Mouse (Mus musculus) neural tube, embryonic 14.5 days (tissue): ENCODE measurements around the gene Ect2. TPM values are rescaled to one million over a fixed set of nuclear protein-coding genes. Genes with fewer than 3 reads are reported as not detected.
A peak's percentile ranks its signal among the peaks of the same experiment; 100 is the strongest.

Experiments
- ATAC-seq: fragments of 200-750 bp; cut with Nextera tagmentation; 2 replicates; pipeline ENCODE4 v1.8.0; 2017; ENCODE audit warnings: low read depth, mild to moderate bottlenecking, moderate TSS enrichment, moderate library complexity
- H3K27ac ChIP-seq: fragments of 300-500 bp; sonication (generic); 2 replicates; pipeline ENCODE4 v1.5.1; 2014; ENCODE audit warnings: low read depth, mild to moderate bottlenecking, control low read depth, low read length, moderate library complexity, mixed read lengths
- H3K27me3 ChIP-seq: fragments of 300-500 bp; sonication (generic); 2 replicates; pipeline ENCODE4 v1.6.1; 2014; ENCODE audit warnings: low read length; ENCODE audit not compliant: control insufficient read depth, insufficient read depth
- H3K36me3 ChIP-seq: fragments of 300-500 bp; sonication (generic); 2 replicates; pipeline ENCODE4 v1.6.1; 2014; ENCODE audit warnings: low read length, mixed read lengths; ENCODE audit not compliant: control insufficient read depth, insufficient read depth
- H3K4me1 ChIP-seq: fragments of 300-500 bp; sonication (generic); 2 replicates; pipeline ENCODE4 v1.6.1; 2014; ENCODE audit warnings: low read length; ENCODE audit not compliant: control insufficient read depth, insufficient read depth
- H3K4me2 ChIP-seq: fragments of 300-500 bp; sonication (generic); 2 replicates; pipeline ENCODE4 v1.6.1; 2014; ENCODE audit warnings: mild to moderate bottlenecking, low read depth, low read length, control low read depth
- H3K4me3 ChIP-seq: fragments of 300-500 bp; sonication (generic); 2 replicates; pipeline ENCODE4 v1.5.1; 2014; ENCODE audit warnings: low read depth, low read length, control low read depth, mixed read lengths
- H3K9ac ChIP-seq: fragments of 300-500 bp; sonication (generic); replicated peaks from 2 replicates; pipeline ENCODE4 v1.6.1; 2014; ENCODE audit warnings: low read depth, mild to moderate bottlenecking, control low read depth, low read length, mixed read lengths
- H3K9me3 ChIP-seq: fragments of 300-500 bp; sonication (generic); 2 replicates; pipeline ENCODE4 v1.6.1; 2016; ENCODE audit warnings: low read length; ENCODE audit not compliant: control insufficient read depth
- WGBS: fragments of 180-500 bp; shearing (Covaris S2); extraction: QIAGEN DNeasy Blood & Tissue Kit; methylation state at CpG from one replicate; pipeline ENCODE4 v1.1.7; 2014; 5-methylcytosine and 5-hydroxymethylcytosine counted together
- polyA plus RNA-seq: library from polyadenylated mRNA; unstranded; fragments of >200 nt; fragmentation: Nextera tagmentation; extraction: Ambion mirVana; gene quantifications from 2 replicates; pipeline ENCODE4 v1.2.1, GENCODE M21; 2014

Ect2 gene
- polyA plus RNA-seq, 1 experiment from 2014 or later, result 5.1 TPM

DNA sequence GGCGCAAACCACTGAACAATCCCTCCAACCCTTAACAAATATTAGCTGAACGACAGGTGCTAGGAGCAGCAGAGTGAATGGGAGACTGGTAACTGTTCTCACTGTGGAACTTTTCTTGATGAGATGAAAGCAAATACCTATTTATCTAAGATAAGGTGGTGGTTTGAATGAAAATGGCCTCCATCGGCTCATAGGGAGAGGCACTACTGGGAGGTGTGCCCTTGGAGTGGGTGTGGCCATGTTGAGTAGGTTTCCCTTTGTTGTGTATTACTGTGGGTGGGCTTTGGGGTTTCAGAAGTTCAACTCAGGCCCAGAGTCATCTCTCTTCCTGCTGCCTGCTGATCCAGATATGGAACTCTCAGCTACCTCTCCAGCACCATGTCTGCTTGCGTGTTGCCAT is 37.2 kb upstream of the Ect2 start:
- WGBS, result 96% methylated on average over 4 of the region's 4 CpGs
- H3K27me3 ChIP-seq, result no peaks in the 10 kb centered on the region
- H3K4me1 ChIP-seq, result no peaks in the 10 kb centered on the region
- ATAC-seq, result no peak
- no peaks in the 10 kb centered on the region for H3K9me3 ChIP-seq
- H3K27ac ChIP-seq, result no peak overlapping the region
- H3K9ac ChIP-seq, result no peak overlapping the region
- no peak overlapping the region for H3K4me2 ChIP-seq
- no peaks in the 10 kb centered on the region for H3K36me3 ChIP-seq
- no peak overlapping the region for H3K4me3 ChIP-seq

- no peak overlapping the region for H3K9ac ChIP-seq
- no peaks in the 10 kb centered on the region for H3K4me1 ChIP-seq
- no peak overlapping the region for H3K4me3 ChIP-seq
- H3K27ac ChIP-seq, result no peak overlapping the region
- 66% methylated on average over 14 of the region's 14 CpGs for WGBS
- H3K4me2 ChIP-seq, result no peak overlapping the region
- no peak for ATAC-seq
- H3K9me3 ChIP-seq, result no peaks in the 10 kb centered on the region
- no peaks in the 10 kb centered on the region for H3K27me3 ChIP-seq
- H3K36me3 ChIP-seq, result no peaks in the 10 kb centered on the region
These were observed 35.9 kb upstream of the Ect2 start for GRCm38 (mm10) chr3:27189320-27190261.

DNA sequence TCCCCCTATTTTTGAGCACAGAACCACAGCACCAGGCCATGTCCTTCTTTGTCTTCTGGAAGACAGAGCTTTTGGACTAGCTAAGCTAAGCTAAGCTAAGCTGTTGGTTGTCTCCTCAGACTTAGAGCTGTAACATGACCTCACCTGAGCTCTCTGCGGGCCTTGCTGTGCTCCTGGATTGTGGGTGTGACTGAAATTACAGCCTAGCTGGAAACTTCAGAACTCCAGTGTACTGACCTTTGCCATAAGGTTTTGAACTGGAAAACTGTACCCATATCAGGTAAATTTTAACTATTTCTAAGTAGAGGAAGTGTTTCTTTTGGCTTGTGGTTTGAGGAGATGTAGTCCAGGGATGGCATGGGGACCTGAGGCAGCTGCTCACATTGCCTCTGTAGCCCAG is 34.7 kb upstream of the Ect2 start:
- no peaks in the 10 kb centered on the region for H3K27me3 ChIP-seq
- ATAC-seq, result no peak
- H3K36me3 ChIP-seq, result no peaks in the 10 kb centered on the region
- no peaks in the 10 kb centered on the region for H3K4me1 ChIP-seq
- H3K9me3 ChIP-seq, result no peaks in the 10 kb centered on the region
- WGBS, result 89% methylated on average over 1 of the region's 1 CpGs
- no peak overlapping the region for H3K27ac ChIP-seq
- no peak overlapping the region for H3K9ac ChIP-seq
- H3K4me2 ChIP-seq, result no peak overlapping the region
- H3K4me3 ChIP-seq, result no peak overlapping the region

GRCm38 (mm10) chr3:27183601-27184175 is 30.0 kb upstream of the Ect2 start:
- Histone ChIP-seq H3K4me2 (peak overlapping the region; percentile 94), H3K4me3 (peak overlapping the region; percentile 66), H3K9me3 (no peaks in the 10 kb centered on the region), H3K27me3 (no peaks in the 10 kb centered on the region), H3K4me1 (no peaks in the 10 kb centered on the region), H3K36me3 (no peaks in the 10 kb centered on the region), H3K27ac (no peak overlapping the region), H3K9ac (peak overlapping the region; percentile 63)
- ATAC-seq, result no peak
- 10% methylated on average over 19 of the region's 19 CpGs for WGBS

GRCm38 (mm10) chr3:27182733-27183600 is 29.3 kb upstream of the Ect2 start, which contains the start of gene Nceh1:
TSS of gene Nceh1 (plus strand) at chr3:27182965.
- H3K4me1 ChIP-seq, result no peaks in the 10 kb centered on the region
- ATAC-seq, result peak; percentile 100
- no peaks in the 10 kb centered on the region for H3K9me3 ChIP-seq
- under 1% methylated on average over 54 of the region's 54 CpGs for WGBS
- no peaks in the 10 kb centered on the region for H3K36me3 ChIP-seq
- no peak within 1 kb of the TSS for H3K27ac ChIP-seq
- H3K27me3 ChIP-seq, result no peaks in the 10 kb centered on the region
- H3K4me2 ChIP-seq, result peak within 1 kb of the TSS; percentile 94
- peak within 1 kb of the TSS; percentile 63 for H3K9ac ChIP-seq
- H3K4me3 ChIP-seq, result peak within 1 kb of the TSS; percentile 66

- no peak overlapping the region for H3K4me3 ChIP-seq
- no peaks in the 10 kb centered on the region for H3K9me3 ChIP-seq
- no peaks in the 10 kb centered on the region for H3K27me3 ChIP-seq
- H3K4me2 ChIP-seq, result no peak overlapping the region
- WGBS, result 86% methylated on average over 8 of the region's 8 CpGs
- no peak overlapping the region for H3K9ac ChIP-seq
- no peak for ATAC-seq
- H3K4me1 ChIP-seq, result no peaks in the 10 kb centered on the region
- H3K36me3 ChIP-seq, result no peaks in the 10 kb centered on the region
- no peak overlapping the region for H3K27ac ChIP-seq
These were observed 26.0 kb upstream of the Ect2 start for GRCm38 (mm10) chr3:27179711-27180110.

DNA sequence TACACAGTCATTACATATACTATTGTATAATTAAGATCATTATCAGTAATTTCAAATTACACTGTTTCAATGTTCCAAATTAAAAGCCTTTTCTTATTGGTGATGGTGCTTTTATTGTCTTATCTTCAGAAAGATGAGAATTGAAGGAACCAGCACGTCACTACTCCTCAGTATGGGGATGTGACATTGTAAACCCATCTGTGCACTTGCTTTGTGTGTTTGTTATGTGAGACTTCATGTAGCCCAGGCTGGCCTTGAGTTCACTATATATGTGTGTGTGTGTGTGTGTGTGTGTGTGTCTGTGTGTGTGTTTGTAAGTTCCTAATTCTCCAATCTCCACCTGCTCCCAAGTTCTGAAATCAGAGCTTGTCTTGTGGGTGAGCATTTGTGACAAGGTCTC is 16.6 kb upstream of the Ect2 start:
- Histone ChIP-seq H3K4me1 (no peaks in the 10 kb centered on the region), H3K9me3 (no peaks in the 10 kb centered on the region), H3K27me3 (no peaks in the 10 kb centered on the region), H3K27ac (no peak overlapping the region), H3K4me2 (no peak overlapping the region), H3K36me3 (no peaks in the 10 kb centered on the region), H3K4me3 (no peak overlapping the region), H3K9ac (no peak overlapping the region)
- 58% methylated on average over 1 of the region's 1 CpGs for WGBS
- peak; percentile 51; the same call in 1 of the 2 replicates for ATAC-seq

DNA sequence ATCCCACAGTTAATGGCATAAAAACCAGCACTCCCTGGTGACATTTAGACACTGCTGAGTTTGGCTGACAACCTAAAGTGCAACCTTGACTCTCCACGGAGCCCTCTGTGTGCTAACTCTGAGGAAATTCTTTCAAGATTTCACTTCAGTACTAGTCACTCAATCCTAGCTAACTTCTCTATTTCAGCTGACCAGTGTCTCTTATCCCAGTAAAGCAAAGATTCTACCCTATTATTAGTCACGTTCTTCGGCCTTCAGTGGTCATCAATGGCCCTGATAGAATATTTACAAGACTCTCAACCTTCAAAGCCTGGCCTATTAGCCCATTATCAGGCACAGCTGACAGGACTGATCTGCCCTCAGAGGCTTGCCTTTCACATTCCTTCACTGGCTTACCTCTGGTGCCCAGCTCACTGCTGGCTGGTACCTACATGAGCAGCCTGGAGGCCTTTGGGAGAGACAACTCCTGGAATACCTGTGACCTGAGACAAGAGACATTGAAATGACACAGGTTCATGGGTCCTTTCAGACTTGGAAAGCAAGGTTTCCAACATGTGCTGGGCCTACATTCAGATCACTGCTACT is 11.9 kb upstream of the Ect2 start:
- H3K4me2 ChIP-seq, result no peak overlapping the region
- ATAC-seq, result no peak
- H3K27ac ChIP-seq, result no peak overlapping the region
- H3K36me3 ChIP-seq, result no peaks in the 10 kb centered on the region
- no peak overlapping the region for H3K9ac ChIP-seq
- no peaks in the 10 kb centered on the region for H3K27me3 ChIP-seq
- WGBS, result 78% methylated on average over 3 of the region's 3 CpGs
- H3K4me1 ChIP-seq, result no peaks in the 10 kb centered on the region
- H3K4me3 ChIP-seq, result no peak overlapping the region
- H3K9me3 ChIP-seq, result no peaks in the 10 kb centered on the region
